Mouse (Mus musculus): ENCODE measurements around the gene Vav3.

- no peak for TF ChIP-seq POLR2A (IDR thresholded peaks at IDR 0.05; ENCODE audit: insufficient read depth, low read depth, low read length)
- TF ChIP-seq CTCF (IDR thresholded peaks at IDR 0.05), result no peak
- TF ChIP-seq EP300 (IDR thresholded peaks at IDR 0.05; ENCODE audit: insufficient read depth, low read depth, low read length), result no peak
Measured at GRCm38 (mm10) chr3:109573549-109574146, 233.2 kb downstream of the Vav3 start.
